Mouse (Mus musculus): ENCODE measurements around the gene Grip2.

DNA sequence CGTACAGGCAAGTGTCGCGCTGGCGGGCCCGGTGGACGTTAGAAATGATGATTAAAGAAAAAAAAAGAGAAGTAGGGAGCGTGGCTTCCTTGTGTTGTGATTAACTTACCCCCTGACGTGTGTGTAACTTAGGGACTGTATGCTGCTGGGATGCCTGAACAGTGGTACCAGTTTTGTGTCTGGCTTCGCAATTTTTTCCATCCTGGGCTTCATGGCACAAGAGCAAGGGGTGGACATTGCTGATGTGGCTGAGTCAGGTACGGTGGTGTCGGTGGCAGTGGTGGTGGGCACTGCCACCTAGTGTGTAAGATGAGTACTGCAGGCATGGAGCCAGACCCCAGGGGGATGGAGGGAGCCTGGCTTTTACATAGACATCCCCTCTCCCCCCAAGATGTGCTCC, 86.0 kb downstream of the Grip2 start:
- TF ChIP-seq POLR2A (IDR thresholded peaks at IDR 0.05; ENCODE audit: control insufficient read depth, low read depth, low read length) (no peak), CTCF (IDR thresholded peaks at IDR 0.05; ENCODE audit: control insufficient read depth, insufficient read depth, insufficient replicate concordance, low read depth, low read length) (peak; percentile 97)
